Mouse (Mus musculus): ENCODE results near the gene Zbtb22. TPM values are rescaled to one million over a fixed set of nuclear protein-coding genes. Genes with fewer than 3 reads are reported as not detected.
A peak's percentile ranks its signal among the peaks of the same experiment; 100 is the strongest.
"Not testable (repeated sequence)": the region's sequence is repeated elsewhere in the genome, so short reads cannot be mapped to it uniquely, and the experiment has no call there.

Gene Zbtb22
- total RNA-seq, 2 experiments from 2014 or later, result 29.7 to 35.2 TPM

DNA sequence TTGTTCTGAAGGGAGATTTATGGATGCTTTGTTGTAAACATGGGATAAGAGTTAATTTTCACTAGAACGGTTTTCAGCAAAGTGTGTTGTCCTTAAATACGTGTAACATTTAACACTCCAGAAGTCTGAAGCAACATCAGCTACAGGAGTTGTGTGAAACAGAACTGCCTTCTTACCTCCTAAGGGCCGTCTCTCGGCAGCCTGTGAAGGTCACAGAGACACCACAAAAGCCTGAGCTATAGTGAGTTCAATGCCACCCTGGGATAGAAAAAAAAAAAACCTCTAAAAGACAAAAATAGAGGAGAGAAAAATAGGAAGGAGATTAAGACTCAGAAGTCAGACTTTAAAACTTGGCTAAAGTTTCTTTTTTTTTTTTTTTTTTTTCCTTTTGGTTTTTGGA is 13.6 kb upstream of the Zbtb22 start:
- intact Hi-C loops (cut with DNase I), result no loop called here
- no peak for DNase-seq (ENCODE audit: low spot score in 2 of 2)

GRCm38 (mm10) chr17:33902491-33902890 is 13.2 kb upstream of the Zbtb22 start:
- DNase-seq (ENCODE audit: low spot score in 2 of 2), result no peak
- intact Hi-C loops (cut with DNase I), result no loop called here

DNA sequence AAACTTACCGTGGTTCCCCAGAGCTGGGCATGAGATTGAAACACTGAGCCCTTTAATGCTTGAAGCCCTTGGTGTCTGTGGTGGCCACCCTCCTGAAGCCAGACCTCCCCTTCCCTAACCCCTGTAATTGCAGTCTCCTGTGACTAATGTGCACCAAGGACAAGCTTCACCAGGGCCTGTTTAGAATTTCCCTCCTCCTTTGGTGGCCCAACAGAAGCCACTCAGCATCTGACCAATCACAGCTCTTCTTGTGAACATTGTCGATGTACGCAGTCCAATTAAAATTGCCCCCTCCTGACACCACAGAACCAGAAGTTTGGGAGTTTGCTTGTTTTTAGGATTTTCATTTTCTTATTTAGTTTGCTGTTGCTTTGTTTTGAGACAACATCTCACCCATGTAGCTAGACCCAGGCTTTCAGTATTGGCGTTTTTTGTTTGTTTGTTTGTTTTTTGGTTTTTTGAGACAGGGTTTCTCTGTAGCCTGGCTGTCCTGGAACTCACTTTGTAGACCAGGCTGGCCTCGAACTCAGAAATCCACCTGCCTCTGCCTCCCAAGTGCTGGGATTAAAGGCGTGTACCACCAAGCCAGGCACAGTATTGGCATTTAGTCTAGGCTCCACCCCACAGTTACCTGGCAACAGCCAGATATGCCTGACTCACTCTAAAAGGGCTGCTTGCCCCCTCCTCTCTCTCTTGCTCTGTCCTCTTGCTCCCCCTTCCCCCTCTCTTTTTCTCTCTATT is 11.6 kb upstream of the Zbtb22 start:
- intact Hi-C loops (cut with DNase I); DNase-seq (ENCODE audit: low spot score in 2 of 2): not testable (repeated sequence)

GRCm38 (mm10) chr17:33904835-33905234 is 10.9 kb upstream of the Zbtb22 start, which contains the start of gene Platr17:
Gene Platr17, plus strand, starts transcription at chr17:33905135.
- intact Hi-C loops (cut with DNase I); DNase-seq (ENCODE audit: low spot score in 2 of 2): not testable (repeated sequence)

GRCm38 (mm10) chr17:33908331-33909076 is 7.2 kb upstream of the Zbtb22 start:
- peak; percentile 54 to 71 for DNase-seq (ENCODE audit: low spot score in 2 of 2)
- intact Hi-C loops (cut with DNase I), result no loop called here

GRCm38 (mm10) chr17:33909077-33909868 is 6.4 kb upstream of the Zbtb22 start, which contains the start of gene Daxx:
Gene Daxx, plus strand, starts transcription at chr17:33909414.
- intact Hi-C loops (cut with DNase I), result no loop called here
- DNase-seq (ENCODE audit: low spot score in 2 of 2), result peak; percentile 98

DNA sequence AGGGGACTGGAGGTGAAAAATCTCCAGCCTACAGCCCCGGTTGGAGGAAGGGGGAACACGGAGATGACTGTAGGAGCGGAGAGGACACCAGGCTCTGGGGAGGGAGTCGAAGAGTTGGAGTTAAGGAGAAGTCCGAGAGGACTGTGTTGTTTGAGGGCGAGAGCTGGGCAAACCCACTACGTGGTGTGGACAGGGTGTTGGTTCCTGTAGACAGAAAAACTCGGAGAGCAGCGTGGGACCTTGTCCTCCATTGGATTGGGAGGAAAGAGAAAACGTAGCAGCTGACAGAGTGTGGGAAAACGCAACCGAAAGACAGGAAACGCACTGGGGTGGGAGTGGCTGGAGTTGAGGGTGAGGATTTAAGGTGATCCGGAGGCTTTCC is 5.8 kb upstream of the Zbtb22 start:
- DNase-seq (ENCODE audit: low spot score in 2 of 2), result peak in 1 of 2 experiments; percentile 44
- intact Hi-C loops (cut with DNase I), result no loop called here

DNA sequence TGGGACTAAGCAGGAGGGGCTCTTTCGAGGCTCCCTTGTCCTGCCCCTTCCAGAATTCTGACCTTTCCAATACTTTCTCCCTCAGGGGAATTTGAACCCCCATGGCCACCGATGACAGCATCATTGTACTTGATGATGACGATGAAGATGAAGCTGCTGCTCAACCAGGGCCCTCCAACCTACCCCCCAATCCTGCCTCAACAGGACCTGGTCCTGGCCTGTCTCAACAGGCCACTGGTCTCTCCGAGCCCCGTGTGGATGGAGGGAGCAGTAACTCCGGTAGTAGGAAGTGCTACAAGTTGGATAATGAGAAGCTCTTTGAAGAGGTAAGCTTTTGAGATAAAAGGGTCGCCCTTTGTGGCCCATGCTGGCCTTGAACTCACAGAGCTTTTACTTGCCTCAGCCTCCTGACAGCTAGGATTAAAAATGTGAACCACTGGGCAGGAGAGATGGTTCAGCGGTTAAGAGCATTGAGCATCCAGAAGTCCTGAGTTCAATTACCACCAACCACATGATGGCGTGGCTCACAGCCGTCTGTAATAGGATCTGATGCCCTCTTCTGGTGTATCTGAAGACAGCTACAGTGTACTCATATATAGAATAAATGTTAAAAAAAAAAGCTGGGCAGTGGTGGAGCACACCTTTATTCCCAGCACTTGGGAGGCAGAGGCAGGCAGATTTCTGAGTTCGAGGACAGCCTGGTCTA is 5.2 kb upstream of the Zbtb22 start:
- peak in 1 of 2 experiments; percentile 9 for DNase-seq (ENCODE audit: low spot score in 2 of 2)
- intact Hi-C loops (cut with DNase I), result no loop called here

GRCm38 (mm10) chr17:33911052-33911812 is 4.5 kb upstream of the Zbtb22 start:
- DNase-seq (ENCODE audit: low spot score in 2 of 2), result no peak
- intact Hi-C loops (cut with DNase I), result no loop called here

GRCm38 (mm10) chr17:33911813-33912414 is 3.8 kb upstream of the Zbtb22 start:
- peak in 1 of 2 experiments; percentile 5 for DNase-seq (ENCODE audit: low spot score in 2 of 2)
- intact Hi-C loops (cut with DNase I), result no loop called here

DNA sequence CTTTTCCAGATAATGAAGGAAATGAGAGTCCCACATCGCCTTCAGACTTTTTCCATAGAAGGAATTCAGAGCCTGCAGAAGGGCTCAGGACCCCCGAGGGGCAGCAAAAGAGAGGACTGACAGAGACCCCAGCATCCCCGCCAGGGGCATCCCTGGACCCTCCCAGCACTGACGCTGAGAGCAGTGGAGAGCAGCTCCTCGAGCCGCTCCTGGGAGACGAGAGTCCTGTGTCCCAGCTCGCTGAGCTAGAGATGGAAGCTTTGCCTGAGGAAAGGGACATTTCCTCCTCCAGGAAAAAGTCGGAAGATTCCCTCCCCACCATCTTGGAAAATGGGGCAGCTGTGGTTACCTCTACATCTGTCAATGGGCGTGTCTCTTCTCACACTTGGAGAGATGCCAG is 2.4 kb upstream of the Zbtb22 start:
- DNase-seq (ENCODE audit: low spot score in 2 of 2), result no peak
- intact Hi-C loops (cut with DNase I), result no loop called here

GRCm38 (mm10) chr17:33913905-33914304 is 1.8 kb upstream of the Zbtb22 start:
- DNase-seq (ENCODE audit: low spot score in 2 of 2), result no peak
- intact Hi-C loops (cut with DNase I), result no loop called here

GRCm38 (mm10) chr17:33914969-33915391 is 724 bp upstream of the Zbtb22 start:
- intact Hi-C loops (cut with DNase I), result no loop called here
- DNase-seq (ENCODE audit: low spot score in 2 of 2), result peak in 1 of 2 experiments; percentile 8

DNA sequence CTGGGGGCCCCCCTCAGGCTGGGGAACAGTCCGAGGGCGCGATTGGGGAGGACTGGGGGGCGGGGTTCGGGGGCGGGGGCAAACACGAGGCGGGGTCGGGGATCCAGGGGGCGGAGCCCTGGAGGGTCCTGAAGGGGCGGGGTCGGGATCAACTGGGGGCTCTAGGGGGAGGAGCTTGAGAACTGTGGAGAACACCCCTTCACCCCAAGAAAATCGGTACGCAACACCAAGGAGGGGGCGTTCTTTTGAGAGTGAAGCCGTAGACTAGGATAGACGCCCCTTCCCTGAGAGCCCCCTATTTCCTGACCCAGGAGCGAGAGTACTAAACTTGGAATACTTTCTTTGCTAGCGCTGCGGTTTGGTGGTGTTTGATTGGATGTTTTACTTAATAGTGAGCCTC is 590 bp downstream of the Zbtb22 start:
- intact Hi-C loops (cut with DNase I), result no loop called here
- no peak for DNase-seq (ENCODE audit: low spot score in 2 of 2)

GRCm38 (mm10) chr17:33916847-33917655 is 1.3 kb downstream of the Zbtb22 start:
- DNase-seq (ENCODE audit: low spot score in 2 of 2), result peak in 1 of 2 experiments; percentile 6
- intact Hi-C loops (cut with DNase I), result no loop called here

GRCm38 (mm10) chr17:33917656-33918292 is 2.1 kb downstream of the Zbtb22 start:
- peak in 1 of 2 experiments; percentile 3 for DNase-seq (ENCODE audit: low spot score in 2 of 2)

More at GRCm38 (mm10) chr17:33917656-33918292, 2.1 kb downstream of the Zbtb22 start:
- intact Hi-C loops (cut with DNase I), result no loop called here

All from left cerebral cortex, postnatal 14 days (tissue).